Mouse (Mus musculus) megakaryocyte-erythroid progenitor cell, adult 5-6 weeks (primary cell): ENCODE results near the gene Cdc20. TPM values are rescaled to one million over a fixed set of nuclear protein-coding genes. Genes with fewer than 3 reads are reported as not detected.

Experiments used
- ATAC-seq: replicated peaks from 2 replicates; pipeline ENCODE4 v1.8.0; 2016; ENCODE audit warnings: mild to moderate bottlenecking, inconsistent platforms; ENCODE audit not compliant: severe bottlenecking, poor library complexity, low FRiP score, low TSS enrichment
- total RNA-seq, 2 experiments: library from RNA; stranded (forward) in 1 of 2; stranded (reverse) in 1 of 2; fragments of 200-1000, 215-1000 nt in 1 of 2; fragments of >200 nt in 1 of 2; fragmentation: Nextera tagmentation in 1 of 2; gene quantifications; 2 replicates each; pipeline ENCODE4 v1.2.3; 2014 to 2017

Cdc20 gene
- total RNA-seq, 2 experiments from 2014 or later, result 101 to 106 TPM

GRCm38 (mm10) chr4:118424541-118425160, 12.5 kb downstream of the Cdc20 start:
- peak; percentile 51 for ATAC-seq

- ATAC-seq, result no peak
These were observed 15.8 kb downstream of the Cdc20 start for GRCm38 (mm10) chr4:118421384-118421783.

- ATAC-seq, result no peak
These were observed 19.9 kb downstream of the Cdc20 start for GRCm38 (mm10) chr4:118417112-118417797.

DNA sequence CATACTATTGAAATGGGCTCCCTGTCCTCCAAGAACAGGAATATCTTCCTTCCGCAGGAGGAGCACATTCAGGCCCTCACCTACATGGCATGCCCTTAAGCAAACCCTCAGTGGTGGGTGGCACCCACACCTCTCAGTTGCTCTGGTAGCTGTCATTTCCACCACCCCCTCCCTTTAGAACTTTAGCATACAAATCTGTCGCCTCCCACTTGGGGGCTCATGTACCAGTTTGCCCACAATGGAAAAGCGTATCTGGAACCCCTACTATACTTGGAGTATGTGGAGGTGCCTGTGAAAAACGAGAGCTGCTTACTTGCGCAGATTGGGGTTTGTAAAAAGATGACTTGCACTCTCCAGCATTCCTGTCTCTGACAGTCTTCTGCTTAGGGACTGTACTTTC, 20.8 kb downstream of the Cdc20 start:
- ATAC-seq, result no peak

GRCm38 (mm10) chr4:118415779-118416178, 21.4 kb downstream of the Cdc20 start:
- no peak for ATAC-seq

DNA sequence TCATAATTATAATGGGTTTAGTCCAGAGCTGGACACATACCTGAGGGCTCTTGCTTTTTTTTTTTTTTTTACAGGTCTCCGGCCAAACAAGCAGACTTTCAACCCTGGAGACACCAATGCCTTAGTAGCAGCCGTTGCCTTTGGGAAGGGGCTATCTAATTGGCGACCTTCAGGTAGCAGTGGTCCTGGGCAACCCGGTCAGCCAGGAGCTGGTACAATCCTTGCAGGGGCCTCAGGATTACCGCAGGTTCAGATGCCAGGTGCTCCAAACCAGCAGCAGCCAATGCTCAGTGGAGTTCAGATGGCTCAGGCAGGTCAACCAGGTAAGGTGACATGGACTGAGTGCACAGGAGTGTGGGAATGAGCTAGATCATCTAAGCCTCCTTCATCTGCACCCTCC, 23.6 kb downstream of the Cdc20 start:
- ATAC-seq, result no peak

DNA sequence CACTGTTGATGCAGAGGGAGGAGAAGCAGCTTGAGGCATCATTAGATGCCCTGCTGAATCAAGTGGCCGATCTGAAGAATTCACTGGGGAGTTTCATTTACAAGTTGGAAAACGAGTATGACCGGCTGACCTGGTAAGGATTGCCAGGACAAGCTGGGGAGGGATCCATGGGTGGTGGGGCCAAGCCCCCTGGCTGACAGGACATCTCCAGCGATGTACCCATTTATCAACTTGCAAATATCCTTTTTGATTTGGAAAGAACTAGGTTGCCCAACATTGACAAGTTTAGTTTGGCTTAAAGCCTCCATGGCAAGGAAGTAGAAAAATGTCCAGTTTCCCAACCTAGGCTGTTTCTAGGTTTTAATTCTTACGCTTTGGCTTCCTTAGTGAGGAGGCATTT, 26.3 kb downstream of the Cdc20 start:
- no peak for ATAC-seq

- ATAC-seq, result peak; percentile 98
These were observed 27.8 kb downstream of the Cdc20 start, which contains the start of the genes Szt2 and Med8 for GRCm38 (mm10) chr4:118409142-118409900. Gene Szt2, minus strand, starts transcription at chr4:118409273. Gene Med8, plus strand, starts transcription at chr4:118409337.

GRCm38 (mm10) chr4:118402701-118403100, 34.5 kb downstream of the Cdc20 start:
- no peak for ATAC-seq

DNA sequence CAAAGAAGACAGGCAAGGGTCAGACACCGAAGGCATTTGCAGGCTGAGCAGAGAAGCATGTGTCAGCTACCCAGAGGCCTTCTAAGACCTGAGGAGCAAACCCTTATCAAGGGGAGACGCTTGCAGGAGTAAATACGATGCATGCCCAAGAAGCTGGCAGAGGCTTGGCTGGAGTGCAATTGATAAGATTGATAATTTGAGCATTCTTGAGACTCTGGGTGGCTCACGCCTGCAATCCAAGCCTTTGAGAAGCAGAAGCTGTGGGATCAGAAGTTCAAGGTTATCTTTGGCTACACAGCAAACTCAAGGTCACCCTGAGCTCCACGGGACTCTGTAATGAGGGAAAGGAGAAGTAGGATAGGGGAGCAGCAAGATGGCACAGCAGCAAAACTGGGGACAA, 35.2 kb downstream of the Cdc20 start:
- peak; percentile 78 for ATAC-seq

- ATAC-seq, result no peak
These were observed 35.7 kb downstream of the Cdc20 start for GRCm38 (mm10) chr4:118401421-118401820.

GRCm38 (mm10) chr4:118398400-118398799, 38.8 kb downstream of the Cdc20 start:
- ATAC-seq, result no peak

DNA sequence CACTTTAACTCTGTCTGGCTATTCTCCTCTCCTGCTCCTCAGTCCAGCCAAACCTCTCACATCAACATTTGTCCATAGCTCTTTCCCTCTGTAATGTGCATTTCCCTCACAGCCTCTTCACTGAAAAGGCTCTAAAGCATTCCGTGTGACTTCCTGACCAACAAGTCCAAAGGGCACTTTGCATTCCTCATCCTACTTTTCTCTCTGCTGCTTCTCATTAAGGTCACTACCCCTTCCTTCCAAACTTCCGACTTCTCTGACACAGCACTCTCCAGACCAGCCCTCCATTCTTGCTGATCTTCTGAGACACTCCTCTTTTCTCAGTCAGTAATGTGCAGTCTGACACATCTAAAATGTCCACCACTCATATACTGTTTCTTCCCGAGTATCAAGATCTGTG, 40.7 kb downstream of the Cdc20 start:
- no peak for ATAC-seq

GRCm38 (mm10) chr4:118395289-118395688, 41.9 kb downstream of the Cdc20 start:
- peak; percentile 82 for ATAC-seq

- no peak for ATAC-seq
These were observed 42.6 kb downstream of the Cdc20 start for GRCm38 (mm10) chr4:118394505-118394904.

- no peak for ATAC-seq
These were observed 47.0 kb downstream of the Cdc20 start for GRCm38 (mm10) chr4:118390146-118390545.

- no peak for ATAC-seq
These were observed 49.8 kb downstream of the Cdc20 start for GRCm38 (mm10) chr4:118387316-118387715.

- no peak for ATAC-seq
These were observed 53.9 kb downstream of the Cdc20 start for GRCm38 (mm10) chr4:118383271-118383670.
